Mouse (Mus musculus) adrenal gland, postnatal 14 days (tissue): ENCODE measurements around the gene Duxf3. TPM values are rescaled to one million over a fixed set of nuclear protein-coding genes. Genes with fewer than 3 reads are reported as not detected.
"Not testable (repeated sequence)": the region's sequence is repeated elsewhere in the genome, so short reads cannot be mapped to it uniquely, and the experiment has no call there.

Source experiments
- DNase-seq: peaks from one replicate; pipeline ENCODE4 v3.0.0; 2021; ENCODE audit warnings: mixed read lengths
- total RNA-seq: library from RNA; stranded (reverse); gene quantifications from 2 replicates; pipeline ENCODE4 v1.2.3, GENCODE M21; 2021

The Duxf3 gene
- total RNA-seq, 1 experiment from 2014 or later: not detected

GRCm38 (mm10) chr10:58223161-58223560 is 9.3 kb downstream of the Duxf3 start:
- DNase-seq: not testable (repeated sequence)

GRCm38 (mm10) chr10:58221571-58221970 is 10.9 kb downstream of the Duxf3 start:
- DNase-seq: not testable (repeated sequence)

GRCm38 (mm10) chr10:58220726-58221125 is 11.7 kb downstream of the Duxf3 start:
- DNase-seq: no peak

GRCm38 (mm10) chr10:58217366-58217765 is 15.1 kb downstream of the Duxf3 start:
- no peak for DNase-seq

GRCm38 (mm10) chr10:58215353-58215752 is 17.1 kb downstream of the Duxf3 start:
- no peak for DNase-seq

GRCm38 (mm10) chr10:58214934-58215333 is 17.5 kb downstream of the Duxf3 start:
- no peak for DNase-seq

GRCm38 (mm10) chr10:58214497-58214896 is 18.0 kb downstream of the Duxf3 start:
- DNase-seq: no peak

- no peak for DNase-seq
Observed at GRCm38 (mm10) chr10:58212230-58212629, 20.2 kb downstream of the Duxf3 start.

GRCm38 (mm10) chr10:58211213-58211612 is 21.3 kb downstream of the Duxf3 start:
- no peak for DNase-seq

- DNase-seq: no peak
Observed at GRCm38 (mm10) chr10:58210514-58210913, 22.0 kb downstream of the Duxf3 start.

GRCm38 (mm10) chr10:58209710-58210467 is 22.6 kb downstream of the Duxf3 start:
- DNase-seq: no peak

- DNase-seq: no peak
Observed at GRCm38 (mm10) chr10:58206639-58207404, 25.7 kb downstream of the Duxf3 start.

GRCm38 (mm10) chr10:58205986-58206385 is 26.5 kb downstream of the Duxf3 start:
- no peak for DNase-seq

Other genes with a start within 250 kb of the Duxf3 start
- not detected in 2 replicates for gene AW822073, start 7.7 kb downstream of the Duxf3 start, total RNA-seq
- not detected in 2 replicates for gene Gm4981, start 4.0 kb upstream of the Duxf3 start, total RNA-seq
- 40.5 and 45.2 TPM in 2 replicates for gene Gcc2, start 22.8 kb upstream of the Duxf3 start, total RNA-seq
- 51.8 and 54.9 TPM in 2 replicates for gene Lims1, start 90.8 kb upstream of the Duxf3 start, total RNA-seq
- gene Ranbp2, start 214.2 kb upstream of the Duxf3 start, total RNA-seq: 71.0 and 72.9 TPM in 2 replicates